Mouse (Mus musculus) myocyte (in vitro differentiated cells): ENCODE measurements around the gene Rassf3.

ENCODE experiments used
- E2F4 ChIP-seq: IDR thresholded peaks from one replicate; pipeline ENCODE4 v1.6.1; 2011; ENCODE audit warnings: mild to moderate bottlenecking, control low read depth, moderate library complexity; ENCODE audit not compliant: insufficient read depth
- MAX ChIP-seq: IDR thresholded peaks from one replicate; pipeline ENCODE4 v1.6.1; 2011; ENCODE audit warnings: low read depth, mild to moderate bottlenecking, control low read depth
- MYOG ChIP-seq, 3 experiments: IDR thresholded peaks; one replicate each; pipeline ENCODE4 v1.6.1; 2011; ENCODE audit warnings: control low read depth in 2 of 3, low read depth in 2 of 3, mild to moderate bottlenecking in 2 of 3; ENCODE audit not compliant: insufficient read length in 2 of 3, control insufficient read depth in 1 of 3, insufficient read depth in 1 of 3
- POLR2A ChIP-seq: IDR thresholded peaks from one replicate; pipeline ENCODE4 v1.6.1; 2011; ENCODE audit warnings: low read depth, mild to moderate bottlenecking, control low read depth, moderate library complexity; ENCODE audit not compliant: insufficient read length
- TCF12 ChIP-seq: IDR thresholded peaks from one replicate; pipeline ENCODE4 v1.6.1; 2011; ENCODE audit warnings: mild to moderate bottlenecking, control low read depth; ENCODE audit not compliant: poor library complexity, insufficient read depth, severe bottlenecking

GRCm38 (mm10) chr10:121390602-121391001, 85.5 kb downstream of the Rassf3 start:
- no peak for TF ChIP-seq E2F4
- TF ChIP-seq POLR2A, result no peak
- no peak for TF ChIP-seq MYOG (IDR thresholded peaks at IDR 0.05; ENCODE audit: control insufficient read depth in 1 of 3, insufficient read depth in 1 of 3, insufficient read length in 2 of 3, low read depth in 2 of 3)
- no peak for TF ChIP-seq MAX
- TF ChIP-seq TCF12, result no peak
